Mouse (Mus musculus): Measurements from ENCODE around the gene Gpa33. TPM values are rescaled to one million over a fixed set of nuclear protein-coding genes. Genes with fewer than 3 reads are reported as not detected.
A peak's percentile ranks its signal among the peaks of the same experiment; 100 is the strongest.

Gpa33 gene
- polyA plus RNA-seq, 1 experiment from 2014 or later, result not detected

DNA sequence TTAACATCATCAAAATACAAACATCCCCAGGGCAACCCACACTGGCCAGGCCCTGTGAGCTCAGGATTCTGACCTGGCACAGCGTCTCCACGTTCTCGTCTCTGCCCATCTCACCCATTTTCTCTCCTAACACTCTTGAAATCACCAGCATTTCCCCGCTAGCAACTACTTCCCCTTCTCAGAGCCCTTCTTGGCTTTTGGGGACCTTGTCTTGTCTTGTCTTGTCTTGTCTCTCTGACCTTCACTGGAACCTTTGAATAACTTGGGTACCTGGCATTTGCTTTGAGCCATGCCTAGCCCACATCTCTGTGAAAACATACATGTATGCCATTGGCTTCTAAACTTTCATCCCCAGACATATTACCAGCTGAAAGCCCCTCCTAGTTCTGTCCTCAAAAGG lies 19.4 kb downstream of the Gpa33 start:
- H3K27me3 ChIP-seq (ENCODE audit: insufficient read depth, low read length), result peaks cover 2% of the 10 kb centered on the region; the same call in 1 of the 2 replicates
- WGBS (ENCODE audit: insufficient replicate concordance), result 43% methylated on average over 4 of the region's 4 CpGs
- H3K4me2 ChIP-seq (ENCODE audit: low read depth, low read length), result no peak overlapping the region
- H3K9me3 ChIP-seq (ENCODE audit: low read length), result no peaks in the 10 kb centered on the region
- H3K27ac ChIP-seq (ENCODE audit: low read depth), result no peak overlapping the region
- peaks cover 2% of the 10 kb centered on the region; the same call in 1 of the 2 replicates for H3K4me1 ChIP-seq (ENCODE audit: insufficient read depth)
- H3K4me3 ChIP-seq (ENCODE audit: low read depth, low read length), result no peak overlapping the region
- no peak overlapping the region for H3K9ac ChIP-seq (replicated peaks)
- no peak for TF ChIP-seq CTCF (IDR thresholded peaks at IDR 0.05; ENCODE audit: low read depth)
- no peak for TF ChIP-seq EP300 (IDR thresholded peaks at IDR 0.05; ENCODE audit: low read depth)
- ATAC-seq, result no peak
- no peaks in the 10 kb centered on the region for H3K36me3 ChIP-seq (replicated peaks; ENCODE audit: insufficient read depth, low read length)
- DNase-seq, result no peak

DNA sequence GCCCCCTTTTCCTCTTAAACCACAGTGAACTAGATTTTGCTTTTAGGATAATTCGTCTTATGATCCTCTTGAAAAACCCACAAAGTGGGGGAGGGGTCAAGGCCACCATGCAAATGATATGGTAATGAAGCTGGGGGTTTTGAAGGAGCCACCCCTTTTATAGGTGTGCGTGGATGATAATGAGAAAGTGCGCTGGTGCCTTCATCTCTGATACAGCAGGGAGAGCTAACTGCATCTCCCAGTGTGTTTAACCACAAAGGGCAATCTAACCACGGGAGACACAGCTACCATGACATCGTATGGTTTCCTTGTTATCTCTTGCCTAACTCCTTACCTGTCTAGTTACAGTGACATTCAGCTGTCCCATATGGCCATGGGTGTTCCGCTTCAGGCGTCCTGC lies 20.0 kb downstream of the Gpa33 start:
- 50% methylated on average over 7 of the region's 7 CpGs for WGBS (ENCODE audit: insufficient replicate concordance)
- H3K9me3 ChIP-seq (ENCODE audit: low read length), result no peaks in the 10 kb centered on the region
- no peak overlapping the region for H3K4me2 ChIP-seq (ENCODE audit: low read depth, low read length)
- H3K27ac ChIP-seq (ENCODE audit: low read depth), result no peak overlapping the region
- H3K27me3 ChIP-seq (ENCODE audit: insufficient read depth, low read length), result peaks cover 6% of the 10 kb centered on the region; the same call in 1 of the 2 replicates
- H3K9ac ChIP-seq (replicated peaks), result no peak overlapping the region
- peaks cover 2% of the 10 kb centered on the region; the same call in 1 of the 2 replicates for H3K4me1 ChIP-seq (ENCODE audit: insufficient read depth)
- no peak for DNase-seq
- ATAC-seq, result no peak
- TF ChIP-seq CTCF (IDR thresholded peaks at IDR 0.05; ENCODE audit: low read depth) (no peak), EP300 (IDR thresholded peaks at IDR 0.05; ENCODE audit: low read depth) (no peak)
- H3K36me3 ChIP-seq (replicated peaks; ENCODE audit: insufficient read depth, low read length), result no peaks in the 10 kb centered on the region
- H3K4me3 ChIP-seq (ENCODE audit: low read depth, low read length), result no peak overlapping the region

DNA sequence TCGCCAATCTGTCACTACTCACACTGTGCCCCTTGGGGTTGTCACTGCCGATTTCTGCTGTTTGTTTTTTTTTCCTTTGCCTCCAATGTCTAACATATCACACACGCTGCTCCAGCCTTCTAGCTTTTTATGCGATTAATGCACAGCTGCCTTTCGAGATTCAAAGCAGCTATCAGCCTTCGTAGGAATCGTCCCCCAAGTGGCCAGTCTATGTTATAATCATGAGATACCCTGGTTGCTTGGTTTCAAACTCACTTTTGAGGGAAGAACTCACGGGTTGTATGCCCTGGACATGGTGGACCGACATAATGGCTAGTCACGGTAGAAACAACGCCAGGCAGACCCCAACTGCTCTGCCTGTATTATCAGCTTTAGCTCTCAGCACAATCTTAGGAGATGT lies 21.3 kb downstream of the Gpa33 start:
- Histone ChIP-seq H3K4me2 (ENCODE audit: low read depth, low read length) (no peak overlapping the region), H3K9me3 (ENCODE audit: low read length) (no peaks in the 10 kb centered on the region), H3K4me1 (ENCODE audit: insufficient read depth) (peaks cover 2% of the 10 kb centered on the region; the same call in 1 of the 2 replicates), H3K4me3 (ENCODE audit: low read depth, low read length) (no peak overlapping the region), H3K36me3 (replicated peaks; ENCODE audit: insufficient read depth, low read length) (no peaks in the 10 kb centered on the region), H3K27me3 (ENCODE audit: insufficient read depth, low read length) (peaks cover 10% of the 10 kb centered on the region; the same call in 1 of the 2 replicates), H3K9ac (replicated peaks) (no peak overlapping the region), H3K27ac (ENCODE audit: low read depth) (no peak overlapping the region)
- no peak for ATAC-seq
- WGBS (ENCODE audit: insufficient replicate concordance), result 65% methylated on average over 11 of the region's 11 CpGs
- DNase-seq, result no peak
- TF ChIP-seq CTCF (IDR thresholded peaks at IDR 0.05; ENCODE audit: low read depth) (peak; percentile 24; the same call in 1 of the 2 replicates), EP300 (IDR thresholded peaks at IDR 0.05; ENCODE audit: low read depth) (no peak)

- 84% methylated on average over 10 of the region's 10 CpGs for WGBS (ENCODE audit: insufficient replicate concordance)
- Histone ChIP-seq H3K4me1 (ENCODE audit: insufficient read depth) (peaks cover 2% of the 10 kb centered on the region; the same call in 1 of the 2 replicates), H3K4me2 (ENCODE audit: low read depth, low read length) (no peak overlapping the region), H3K27me3 (ENCODE audit: insufficient read depth, low read length) (peaks cover 10% of the 10 kb centered on the region; the same call in 1 of the 2 replicates), H3K4me3 (ENCODE audit: low read depth, low read length) (no peak overlapping the region), H3K36me3 (replicated peaks; ENCODE audit: insufficient read depth, low read length) (no peaks in the 10 kb centered on the region), H3K9ac (replicated peaks) (no peak overlapping the region), H3K9me3 (ENCODE audit: low read length) (no peaks in the 10 kb centered on the region), H3K27ac (ENCODE audit: low read depth) (no peak overlapping the region)
- no peak for ATAC-seq
- TF ChIP-seq CTCF (IDR thresholded peaks at IDR 0.05; ENCODE audit: low read depth) (no peak), EP300 (IDR thresholded peaks at IDR 0.05; ENCODE audit: low read depth) (no peak)
- no peak for DNase-seq
Measured at GRCm38 (mm10) chr1:166152034-166152433, 22.0 kb downstream of the Gpa33 start.

- Histone ChIP-seq H3K27ac (ENCODE audit: low read depth) (no peak overlapping the region), H3K9ac (replicated peaks) (no peak overlapping the region), H3K4me3 (ENCODE audit: low read depth, low read length) (no peak overlapping the region), H3K36me3 (replicated peaks; ENCODE audit: insufficient read depth, low read length) (no peaks in the 10 kb centered on the region), H3K27me3 (ENCODE audit: insufficient read depth, low read length) (peaks cover 12% of the 10 kb centered on the region; the same call in 1 of the 2 replicates), H3K4me1 (ENCODE audit: insufficient read depth) (peaks cover 2% of the 10 kb centered on the region; the same call in 1 of the 2 replicates), H3K4me2 (ENCODE audit: low read depth, low read length) (no peak overlapping the region), H3K9me3 (ENCODE audit: low read length) (no peaks in the 10 kb centered on the region)
- ATAC-seq, result peak; percentile 69
- peak; percentile 87 for DNase-seq
- TF ChIP-seq EP300 (IDR thresholded peaks at IDR 0.05; ENCODE audit: low read depth) (no peak), CTCF (IDR thresholded peaks at IDR 0.05; ENCODE audit: low read depth) (peak; percentile 96)
- WGBS (ENCODE audit: insufficient replicate concordance), result 11% methylated on average over 18 of the region's 18 CpGs
Measured at GRCm38 (mm10) chr1:166153351-166154120, 23.5 kb downstream of the Gpa33 start.
